ENCODE assay signal across 21 mouse cellular contexts in the genomic region with DNA sequence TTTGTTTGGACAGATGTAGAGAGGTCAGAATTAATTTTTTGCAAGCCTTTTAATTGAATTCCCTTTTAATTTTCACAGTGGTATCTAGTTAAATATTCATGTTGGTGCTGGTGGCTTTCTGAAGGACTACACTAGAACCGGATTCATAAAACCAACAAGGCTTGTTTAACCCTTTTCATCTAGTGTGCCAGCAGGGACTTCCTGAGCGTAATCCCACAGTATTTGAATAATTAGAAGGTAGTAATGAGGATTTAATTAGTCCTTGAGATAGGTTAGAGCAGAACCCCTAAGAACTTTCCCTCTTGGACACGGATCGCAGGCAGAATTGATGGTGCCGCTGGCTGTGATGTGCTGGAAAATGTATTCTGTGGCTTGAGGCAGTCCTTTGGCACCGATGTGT.
"Had no signal": no experiment of that assay in that cellular context is flagged by ENCODE, and none has a peak within 500 bp of the region (broad histone marks: within the 10 kb centered on the region; RNA-seq: fewer than 3 reads in every experiment).

No protein-coding gene starts in this region.

- H3K9me3 ChIP-seq: limb, embryonic 12.5 days; limb, embryonic 15.5 days; midbrain, embryonic 12.5 days; neural tube, embryonic 13.5 days had no signal

- H3K27me3 ChIP-seq: limb, embryonic 12.5 days; limb, embryonic 15.5 days; midbrain, embryonic 12.5 days; neural tube, embryonic 13.5 days had no signal

- H3K9ac ChIP-seq: limb, embryonic 12.5 days; limb, embryonic 15.5 days; liver, embryonic 14.5 days; liver, postnatal 0 days; lung, embryonic 14.5 days; midbrain, embryonic 12.5 days; neural tube, embryonic 13.5 days had no signal

- ATAC-seq: intestine, postnatal 0 days; liver, postnatal 0 days; lung, postnatal 0 days had no signal

- H3K27ac ChIP-seq: kidney, postnatal 0 days; limb, embryonic 12.5 days; limb, embryonic 15.5 days; liver, embryonic 14.5 days; macrophage; midbrain, embryonic 12.5 days; neural tube, embryonic 13.5 days; stomach, postnatal 0 days had no signal

- DNase-seq: kidney, adult 2 months; kidney, postnatal 25 days; left cerebral cortex, postnatal 4 days; liver, postnatal 0 days; lung, embryonic 14.5 days; right cerebral cortex, adult 18-20 months; right cerebral cortex, postnatal 14 days; right cerebral cortex, postnatal 4 days; thymus, postnatal 25 days had no signal

- H3K4me2 ChIP-seq: limb, embryonic 12.5 days; limb, embryonic 15.5 days; liver, embryonic 11.5 days; lung, embryonic 14.5 days; midbrain, embryonic 12.5 days; neural tube, embryonic 13.5 days had no signal

- H3K4me3 ChIP-seq: limb, embryonic 12.5 days; limb, embryonic 15.5 days; midbrain, embryonic 12.5 days; myocyte; neural tube, embryonic 13.5 days had no signal
